Mouse (Mus musculus): ENCODE measurements around the gene Olfr857.
"Not testable (repeated sequence)": the region's sequence is repeated elsewhere in the genome, so short reads cannot be mapped to it uniquely, and the experiment has no call there.

Olfr857 gene

DNA sequence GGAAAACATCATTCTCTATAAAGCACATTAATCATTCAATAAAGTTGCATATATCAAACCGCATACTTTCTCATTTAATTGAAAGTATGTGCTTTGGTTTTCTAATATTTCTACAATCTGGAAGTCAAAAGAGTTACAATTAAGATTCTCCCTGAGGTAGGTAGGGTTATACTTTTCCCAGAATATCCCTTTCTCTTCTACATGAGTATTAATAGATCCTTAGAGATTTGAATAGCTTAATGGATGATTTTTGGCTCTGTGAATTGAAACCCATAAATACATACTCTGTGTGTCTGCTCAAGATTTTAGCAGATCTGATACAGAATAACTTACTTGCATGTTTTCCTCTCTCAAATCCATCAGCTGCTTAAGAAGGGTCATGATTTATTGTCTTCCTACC, at the start of gene Olfr857:
TSS of gene Olfr857 (plus strand) at position 301 of the 400 bp plus-strand sequence.
- no peak for DNase-seq (ENCODE audit: low spot score in 2 of 2)

DNA sequence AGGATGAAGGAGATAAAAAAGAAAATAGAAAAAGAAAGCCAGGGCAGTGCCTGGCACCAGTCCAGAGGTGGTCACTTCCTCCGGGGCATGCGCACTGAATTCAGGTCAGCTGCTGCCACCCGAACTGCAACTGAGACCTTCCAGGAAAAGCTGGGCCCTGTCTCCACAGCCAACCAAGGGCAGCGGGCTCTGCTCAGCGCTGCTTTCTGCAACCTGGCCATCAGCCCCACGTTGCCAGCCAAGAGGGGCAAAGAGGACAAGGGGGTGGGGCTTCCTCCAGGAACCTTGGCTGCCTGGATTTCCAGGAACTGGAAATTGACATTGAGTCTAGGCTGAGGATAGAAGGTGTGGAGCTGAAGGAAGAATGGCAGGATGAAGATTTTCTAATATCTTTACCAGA, 19.0 kb upstream of the Olfr857 start:
- DNase-seq (ENCODE audit: low spot score in 2 of 2), result no peak

DNA sequence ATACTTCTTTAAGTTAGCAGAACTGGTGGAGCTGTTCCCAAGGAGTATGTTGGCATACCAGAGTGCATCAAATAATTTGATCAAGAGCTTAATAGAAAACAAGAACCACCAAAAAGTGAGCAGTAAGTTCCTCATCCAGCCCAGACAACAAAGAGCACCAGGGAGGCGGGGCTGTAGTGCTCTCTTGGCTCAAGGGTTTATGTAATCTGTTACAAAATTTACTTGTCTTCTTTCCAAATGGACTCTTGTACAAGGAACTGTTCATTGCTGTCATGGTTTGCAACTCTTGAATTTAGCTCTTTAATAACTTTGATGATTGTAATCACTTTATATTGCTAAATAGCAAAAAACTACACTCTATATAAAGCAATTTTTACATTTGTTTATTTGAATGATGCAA, 17.8 kb upstream of the Olfr857 start:
- DNase-seq (ENCODE audit: low spot score in 2 of 2), result no peak

GRCm38 (mm10) chr9:19692430-19692829, 16.8 kb upstream of the Olfr857 start:
- no peak for DNase-seq (ENCODE audit: low spot score in 2 of 2)

- not testable (repeated sequence) for DNase-seq (ENCODE audit: low spot score in 2 of 2)
Measured at GRCm38 (mm10) chr9:19694285-19694684, 14.9 kb upstream of the Olfr857 start.

GRCm38 (mm10) chr9:19694898-19695379, 14.3 kb upstream of the Olfr857 start:
- not testable (repeated sequence) for DNase-seq (ENCODE audit: low spot score in 2 of 2)

GRCm38 (mm10) chr9:19704546-19704945, 4.7 kb upstream of the Olfr857 start:
- DNase-seq (ENCODE audit: low spot score in 2 of 2), result not testable (repeated sequence)
